Mouse (Mus musculus): ENCODE results near the gene Trip12.

GRCm38 (mm10) chr1:84848801-84849455 is 8.6 kb upstream of the Trip12 start:
- TF ChIP-seq CTCF (IDR thresholded peaks at IDR 0.05; ENCODE audit: extremely low read depth, insufficient read length, insufficient replicate concordance, low read depth, low read length) (no peak), POLR2A (IDR thresholded peaks at IDR 0.05; ENCODE audit: low read depth, low read length) (no peak)

Measured in small intestine, adult 2 months (tissue).